Mouse (Mus musculus) lung, adult 2 months (tissue): ENCODE data around the gene Qsox2. TPM values are rescaled to one million over a fixed set of nuclear protein-coding genes. Genes with fewer than 3 reads are reported as not detected.

ENCODE experiments used
- DNase-seq: peaks from one replicate; pipeline ENCODE4 v3.0.0; 2022
- H3K4me1 ChIP-seq: fragments of 200-500 bp; 2 replicates; pipeline ENCODE4 v1.6.1; 2011; ENCODE audit warnings: low read length; ENCODE audit not compliant: control insufficient read depth, insufficient read depth
- H3K4me3 ChIP-seq: fragments of 200-500 bp; replicated peaks from 2 replicates; pipeline ENCODE3; 2011; ENCODE audit warnings: low read depth, mild to moderate bottlenecking, control low read depth, low read length; ENCODE audit errors: extremely low read depth
- CTCF ChIP-seq: fragments of 200-500 bp; IDR thresholded peaks from 2 replicates; pipeline ENCODE4 v1.5.1; 2011; ENCODE audit warnings: mild to moderate bottlenecking, low read length, control low read depth; ENCODE audit not compliant: insufficient read depth
- POLR2A ChIP-seq: fragments of 200-500 bp; IDR thresholded peaks from 2 replicates; pipeline ENCODE4 v1.6.1; 2011; ENCODE audit warnings: low read depth, mild to moderate bottlenecking, control low read depth, low read length, borderline replicate concordance; ENCODE audit errors: extremely low read depth
- WGBS: fragments of 180-500 bp; shearing (Covaris S2); methylation state at CpG from one replicate; pipeline ENCODE4 v1.1.7; 2018; 5-methylcytosine and 5-hydroxymethylcytosine counted together
- polyA plus RNA-seq: library from polyadenylated mRNA; depleted of rRNA; stranded (reverse); fragments of >200 nt; gene quantifications from 2 replicates; pipeline ENCODE4 v1.2.3, GENCODE M21; 2012

Qsox2 gene
- polyA plus RNA-seq, 1 experiment, result 20.4 TPM

DNA sequence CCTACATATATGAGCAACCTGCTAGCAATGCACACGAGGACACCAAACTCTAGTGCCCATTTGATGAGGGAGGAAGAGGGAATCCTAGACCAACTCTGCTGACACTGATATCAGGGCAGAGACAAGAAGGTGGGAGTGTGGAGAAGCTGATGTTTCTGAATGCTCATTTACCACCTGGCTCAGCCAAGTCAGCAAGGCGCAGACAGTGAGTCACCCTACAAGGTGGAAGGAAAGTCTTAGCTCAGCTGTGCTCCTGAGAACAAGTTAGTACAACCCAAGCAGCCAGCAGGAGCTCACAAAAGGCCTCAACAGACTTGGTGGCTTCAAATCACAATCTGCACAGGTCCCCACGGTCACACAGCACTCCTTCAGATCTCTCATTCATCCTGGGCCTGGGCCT, 6.0 kb downstream of the Qsox2 start:
- WGBS, result 73% methylated on average over 3 of the region's 3 CpGs
- no peak for DNase-seq
- no peak for TF ChIP-seq POLR2A
- Histone ChIP-seq H3K4me1 (peaks cover under 1% of the 10 kb centered on the region; the same call in 1 of the 2 replicates), H3K4me3 (no peak overlapping the region)

DNA sequence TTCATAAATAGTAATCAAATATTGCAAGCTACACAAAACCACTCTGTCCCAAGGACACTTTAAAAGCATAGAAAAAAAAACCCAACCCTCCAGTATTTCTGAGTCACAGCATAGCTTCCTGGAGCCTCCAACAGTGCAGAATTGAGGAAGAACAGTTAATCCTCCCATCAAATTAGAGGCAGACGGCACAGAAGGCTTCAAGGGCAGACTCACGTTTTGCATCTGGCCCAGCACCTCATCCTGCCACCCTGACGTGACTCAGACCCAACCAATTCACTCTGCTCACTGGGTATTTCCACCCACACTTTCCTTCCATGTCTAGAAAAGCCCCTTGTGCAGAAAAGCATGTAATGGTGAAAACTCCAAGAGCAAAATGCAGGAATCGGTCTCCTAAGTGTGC, 7.1 kb downstream of the Qsox2 start:
- DNase-seq, result no peak
- Histone ChIP-seq H3K4me1 (no peaks in the 10 kb centered on the region), H3K4me3 (no peak overlapping the region)
- 65% methylated on average over 4 of the region's 4 CpGs for WGBS
- no peak for TF ChIP-seq POLR2A
- no peak for TF ChIP-seq CTCF

DNA sequence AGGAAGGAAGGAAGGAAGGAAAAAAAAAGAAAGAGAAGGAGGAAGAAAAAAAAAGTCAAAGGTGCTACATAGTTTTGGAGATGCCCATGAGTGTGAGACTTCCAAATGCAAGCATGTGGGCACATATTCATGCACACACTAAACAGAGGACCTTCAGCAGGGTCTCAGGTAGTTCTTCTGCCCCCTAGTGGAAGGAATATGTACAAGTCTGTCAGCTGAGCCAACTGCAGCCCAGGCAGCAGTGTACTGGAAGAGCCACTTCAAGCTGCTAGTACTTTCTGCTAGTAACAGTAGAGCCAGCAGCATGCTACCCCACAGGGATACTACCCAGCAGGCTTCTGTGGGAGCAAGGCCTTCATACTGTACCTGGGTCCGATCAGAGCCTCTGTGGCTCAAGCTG, 9.5 kb downstream of the Qsox2 start:
- WGBS, result 81% methylated on average over 1 of the region's 1 CpGs
- TF ChIP-seq CTCF, result peak; percentile 59
- no peak for TF ChIP-seq POLR2A
- DNase-seq, result no peak
- no peak overlapping the region for H3K4me3 ChIP-seq
- no peaks in the 10 kb centered on the region for H3K4me1 ChIP-seq

DNA sequence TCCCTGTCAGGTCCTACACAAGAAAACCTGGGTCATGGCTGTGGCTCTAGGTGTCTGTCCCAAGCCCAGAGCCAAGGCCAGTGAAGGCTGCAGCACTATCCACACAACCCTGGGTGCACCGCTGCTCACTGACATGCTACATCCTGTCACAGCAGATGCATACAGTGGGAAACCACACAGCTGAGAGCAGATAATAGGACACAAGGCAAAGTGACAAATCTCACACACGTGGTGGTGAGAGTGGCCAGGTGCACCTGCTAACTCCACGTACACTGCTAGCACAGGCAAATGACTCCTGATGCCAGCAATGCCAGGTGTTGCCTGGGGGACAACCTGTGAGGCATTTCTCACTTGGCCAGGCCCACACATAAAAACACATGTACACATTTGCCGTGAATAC, 12.1 kb downstream of the Qsox2 start:
- TF ChIP-seq CTCF (no peak), POLR2A (no peak)
- Histone ChIP-seq H3K4me3 (no peak overlapping the region), H3K4me1 (no peaks in the 10 kb centered on the region)
- no peak for DNase-seq
- WGBS, result 83% methylated on average over 4 of the region's 4 CpGs

DNA sequence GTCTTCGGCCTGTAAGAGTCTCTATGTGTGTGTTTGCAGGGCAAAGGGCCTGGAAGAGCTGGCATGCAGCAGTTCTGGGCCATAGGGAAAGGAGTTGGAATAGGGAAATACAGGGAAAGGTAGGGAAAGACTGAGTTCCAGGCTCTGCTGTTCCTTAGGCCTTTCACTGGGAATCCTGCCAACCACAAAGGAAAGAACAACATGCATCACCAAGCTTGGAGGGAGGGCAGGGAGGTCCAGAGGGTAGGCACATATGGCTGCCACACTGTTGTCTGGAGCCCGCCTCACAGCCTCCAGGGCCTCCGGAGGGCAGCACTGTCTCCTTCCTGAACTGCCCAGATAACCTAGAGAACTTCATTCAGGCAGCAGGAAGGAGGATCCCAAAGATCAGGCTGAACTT, 13.4 kb downstream of the Qsox2 start:
- 84% methylated on average over 3 of the region's 3 CpGs for WGBS
- DNase-seq, result no peak
- TF ChIP-seq POLR2A, result no peak
- no peak for TF ChIP-seq CTCF
- Histone ChIP-seq H3K4me1 (no peaks in the 10 kb centered on the region), H3K4me3 (no peak overlapping the region)

DNA sequence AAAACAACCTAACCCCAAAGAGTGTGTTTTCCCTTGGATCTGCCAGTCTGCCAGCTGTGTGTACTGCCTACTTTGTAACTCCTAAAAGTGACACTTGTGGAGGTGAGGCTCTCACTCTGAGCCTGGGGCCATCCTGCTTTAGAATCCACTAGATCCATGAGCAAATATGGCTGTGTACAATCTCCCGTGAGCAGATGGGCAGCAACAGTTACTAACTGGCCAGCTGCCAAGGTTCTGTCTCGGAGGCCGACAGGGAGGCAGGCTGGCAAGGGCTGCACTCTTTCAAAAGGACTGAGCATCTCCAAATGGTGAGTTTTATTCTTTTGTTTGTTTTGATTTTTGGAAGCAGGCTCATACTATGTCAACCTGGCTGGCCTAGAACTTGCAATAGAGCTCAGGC, 22.8 kb downstream of the Qsox2 start:
- Histone ChIP-seq H3K4me3 (no peak overlapping the region), H3K4me1 (no peaks in the 10 kb centered on the region)
- TF ChIP-seq POLR2A (no peak), CTCF (no peak)
- WGBS, result 23% methylated on average over 3 of the region's 3 CpGs
- DNase-seq, result no peak

DNA sequence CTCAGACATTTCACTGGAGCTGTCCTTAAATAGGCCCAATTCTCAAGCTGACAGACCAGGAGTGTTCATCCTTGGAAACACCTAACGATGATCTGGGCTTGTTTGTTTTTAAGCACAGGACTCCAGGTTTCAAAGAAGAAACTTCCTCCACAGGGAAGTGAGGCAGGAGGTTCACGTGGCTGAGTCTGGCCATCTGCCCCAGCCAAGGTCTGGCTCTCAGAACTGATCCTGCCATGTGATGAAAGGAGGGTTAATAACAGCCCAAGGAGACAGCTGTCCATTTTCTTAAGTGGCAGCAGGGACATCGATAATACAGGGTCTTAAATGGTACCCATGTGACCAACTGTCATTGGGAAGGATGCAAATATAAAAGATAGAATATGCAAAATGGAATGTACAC, 27.8 kb downstream of the Qsox2 start:
- 79% methylated on average over 3 of the region's 3 CpGs for WGBS

DNA sequence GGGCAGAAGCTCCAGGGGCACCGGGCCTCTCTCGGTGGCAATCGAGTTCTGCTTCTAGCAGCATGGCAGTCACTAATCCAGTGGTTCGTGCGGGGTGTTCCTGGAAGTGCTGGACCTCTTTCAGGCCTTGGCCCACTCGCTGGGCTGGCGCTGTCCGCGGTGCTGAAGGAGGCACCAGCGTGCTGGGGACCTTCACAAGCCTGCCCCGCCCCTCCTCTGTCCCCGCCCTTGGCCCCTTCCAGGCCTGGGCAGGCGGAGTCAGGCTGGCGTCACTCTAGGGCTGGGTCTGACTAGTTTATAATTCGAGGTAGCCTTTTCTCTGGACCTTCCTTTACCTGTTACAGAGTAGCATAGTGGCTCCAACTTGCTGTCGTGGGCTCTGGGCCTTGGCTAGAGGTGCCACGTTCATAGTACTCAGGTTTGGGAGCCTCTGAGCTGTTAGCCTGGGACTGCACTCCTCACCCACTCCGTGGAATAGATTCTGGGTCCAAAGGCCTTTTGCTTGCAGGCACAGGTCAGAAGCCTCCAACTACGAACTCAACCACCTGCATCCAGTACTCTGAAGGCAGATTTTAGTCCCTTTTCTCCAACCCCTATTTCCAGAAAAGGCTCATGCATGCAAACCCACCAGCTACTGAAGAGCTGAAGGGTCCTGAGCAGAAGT, 29.1 kb downstream of the Qsox2 start, which contains the start of gene Lhx3:
Gene Lhx3, minus strand, starts transcription at position 164 of the 664 bp plus-strand sequence.
- TF ChIP-seq POLR2A, result no peak
- no peak for TF ChIP-seq CTCF
- H3K4me3 ChIP-seq, result no peak within 1 kb of the TSS
- H3K4me1 ChIP-seq, result no peaks in the 10 kb centered on the region
- 9% methylated on average over 19 of the region's 19 CpGs for WGBS
- DNase-seq, result peak; percentile 73

More for the DNA sequence above, 27.8 kb downstream of the Qsox2 start:
- no peak overlapping the region for H3K4me3 ChIP-seq
- DNase-seq, result no peak
- H3K4me1 ChIP-seq, result no peaks in the 10 kb centered on the region
- TF ChIP-seq CTCF (no peak), POLR2A (no peak)

DNA sequence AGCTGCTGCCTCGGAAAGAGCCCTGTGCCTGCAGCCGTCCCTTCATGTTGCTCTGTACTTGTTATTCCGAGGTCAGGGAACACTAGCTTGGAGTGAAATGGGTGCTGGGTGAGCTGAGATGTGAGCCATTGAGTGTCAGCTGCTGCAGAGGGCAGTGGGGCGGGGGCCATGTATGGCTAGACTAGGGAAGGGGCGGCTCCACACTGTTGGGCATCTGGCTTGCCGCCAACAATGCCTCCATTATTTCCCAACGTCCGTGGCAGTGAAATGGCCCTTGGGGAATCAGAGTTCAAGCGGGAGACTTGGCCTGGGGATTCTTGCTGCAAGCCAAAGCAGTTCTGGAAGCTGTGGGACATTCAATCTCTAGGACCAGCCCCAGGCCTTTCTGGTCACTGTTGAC, 29.8 kb downstream of the Qsox2 start:
- Histone ChIP-seq H3K4me1 (no peaks in the 10 kb centered on the region), H3K4me3 (no peak overlapping the region)
- 11% methylated on average over 9 of the region's 9 CpGs for WGBS
- TF ChIP-seq CTCF, result no peak
- no peak for TF ChIP-seq POLR2A
- DNase-seq, result no peak

DNA sequence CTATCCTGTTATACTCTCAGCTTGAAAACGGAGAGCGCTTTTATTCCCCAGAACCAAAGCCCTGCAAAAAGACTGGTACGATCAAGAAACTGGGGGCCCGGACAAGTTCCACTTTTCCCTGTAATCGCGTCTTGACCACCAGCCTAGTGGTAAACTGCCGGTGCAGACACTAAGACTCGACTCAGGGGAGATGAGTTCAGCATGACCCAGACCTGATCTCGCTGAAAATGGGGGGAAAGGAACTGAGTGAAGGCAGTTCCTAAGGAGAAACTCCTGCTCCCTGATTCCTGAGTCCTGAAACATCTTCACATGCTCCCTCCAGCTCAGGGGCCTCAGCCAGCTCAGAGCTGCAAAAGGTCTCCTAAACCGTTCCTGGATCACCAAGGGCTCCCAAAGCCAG, 31.6 kb downstream of the Qsox2 start:
- no peak for DNase-seq
- no peak for TF ChIP-seq POLR2A
- TF ChIP-seq CTCF, result no peak
- 18% methylated on average over 10 of the region's 10 CpGs for WGBS
- no peak overlapping the region for H3K4me3 ChIP-seq
- no peaks in the 10 kb centered on the region for H3K4me1 ChIP-seq

DNA sequence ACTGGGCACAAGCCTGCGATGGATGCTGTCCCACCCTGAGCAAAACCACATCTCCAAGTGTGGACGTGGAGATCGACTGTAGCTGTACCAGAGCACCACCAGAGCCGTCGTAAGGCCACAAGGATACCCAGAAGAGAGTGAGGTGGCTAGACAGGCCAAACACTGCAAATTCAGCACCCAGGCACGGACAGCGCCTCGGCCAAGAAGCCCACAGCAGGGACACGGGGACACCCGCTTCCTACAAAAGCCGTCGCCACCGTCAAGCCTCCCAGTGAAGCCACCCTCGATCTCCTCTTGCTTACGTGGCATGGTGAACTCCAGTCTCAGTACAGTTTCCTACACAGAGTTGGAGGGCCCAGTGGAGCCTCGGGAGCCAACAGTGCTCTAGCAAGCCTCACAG, 32.2 kb downstream of the Qsox2 start:
- 3% methylated on average over 16 of the region's 16 CpGs for WGBS
- TF ChIP-seq CTCF (no peak), POLR2A (no peak)
- DNase-seq, result no peak
- Histone ChIP-seq H3K4me1 (no peaks in the 10 kb centered on the region), H3K4me3 (no peak overlapping the region)
